Comparison of ENCODE assay signal across 8 mouse cellular contexts in genomic region chr15:103085831-103086671, GRCm38 (mm10).
DNase-seq lines count a peak whose midpoint lies in the region; ATAC-seq and TF ChIP-seq lines count a peak whose summit lies in the region.

No protein-coding gene starts in this region.

- peak overlapping the region; percentile 26 for H3K4me3 ChIP-seq in lung, embryonic 14.5 days (ENCODE audit: low read depth, low read length)
- H3K4me3 ChIP-seq in lung, adult 2 months (replicated peaks; ENCODE audit: extremely low read depth, low read depth, low read length) = no peak overlapping the region
- H3K4me3 ChIP-seq in embryonic facial prominence, embryonic 10.5 days = peak overlapping the region; percentile 42
- peak overlapping the region; percentile 41 for H3K4me3 ChIP-seq in limb, embryonic 13.5 days
- H3K4me3 ChIP-seq in neural tube, embryonic 12.5 days = peak overlapping the region; percentile 32
- no peak overlapping the region for H3K4me3 ChIP-seq in thymus, adult 2 months (ENCODE audit: control insufficient read depth, insufficient read depth, low read length)

- H3K4me2 ChIP-seq in lung, embryonic 14.5 days = peak overlapping the region; percentile 54
- peak overlapping the region; percentile 75 for H3K4me2 ChIP-seq in limb, embryonic 13.5 days (replicated peaks)
- H3K4me2 ChIP-seq in neural tube, embryonic 12.5 days (replicated peaks) = peak overlapping the region; percentile 73

- no peak; the same call in 1 of the 2 replicates for ATAC-seq in lung, embryonic 14.5 days (ENCODE audit: insufficient read depth)
- ATAC-seq in limb, embryonic 13.5 days (ENCODE audit: low FRiP score, low read depth) = peak; percentile 51; the same call in 1 of the 2 replicates
- ATAC-seq in neural tube, embryonic 12.5 days (ENCODE audit: low FRiP score, low read depth) = peak; percentile 69

- H3K36me3 ChIP-seq in lung, embryonic 14.5 days (ENCODE audit: insufficient read depth) = no peaks in the 10 kb centered on the region
- H3K36me3 ChIP-seq in embryonic facial prominence, embryonic 10.5 days (replicated peaks) = no peaks in the 10 kb centered on the region
- H3K36me3 ChIP-seq in limb, embryonic 13.5 days = no peaks in the 10 kb centered on the region
- peaks cover 3% of the 10 kb centered on the region; the same call in 1 of the 2 replicates for H3K36me3 ChIP-seq in neural tube, embryonic 12.5 days
- H3K36me3 ChIP-seq in thymus, adult 2 months (ENCODE audit: control insufficient read depth, insufficient read depth, low read length) = no peaks in the 10 kb centered on the region

- no peak for TF ChIP-seq CTCF in lung, embryonic 14.5 days (IDR thresholded peaks at IDR 0.05; ENCODE audit: low read depth)
- no peak for TF ChIP-seq CTCF in lung, adult 2 months (IDR thresholded peaks at IDR 0.05; ENCODE audit: insufficient read depth, low read length)
- no peak for TF ChIP-seq CTCF in thymus, adult 2 months (IDR thresholded peaks at IDR 0.05; ENCODE audit: borderline replicate concordance, control insufficient read depth, extremely low read depth, insufficient read depth, low read length, poor library complexity)

- no peak overlapping the region for H3K27ac ChIP-seq in lung, embryonic 14.5 days (ENCODE audit: low read depth)
- no peak overlapping the region for H3K27ac ChIP-seq in embryonic facial prominence, embryonic 10.5 days (replicated peaks)
- H3K27ac ChIP-seq in limb, embryonic 13.5 days = no peak overlapping the region
- H3K27ac ChIP-seq in neural tube, embryonic 12.5 days = peak overlapping the region; percentile 90
- no peak overlapping the region for H3K27ac ChIP-seq in thymus, adult 2 months (ENCODE audit: control insufficient read depth, insufficient read depth, low read length)

- WGBS in lung, embryonic 14.5 days = 2% methylated on average over 61 of the region's 61 CpGs
- WGBS in lung, adult 2 months = 3% methylated on average over 61 of the region's 61 CpGs
- under 1% methylated on average over 61 of the region's 61 CpGs for whole genome bisulfite sequencing in embryonic facial prominence, embryonic 10.5 days
- WGBS in limb, embryonic 13.5 days = 1% methylated on average over 61 of the region's 61 CpGs
- 3% methylated on average over 61 of the region's 61 CpGs for WGBS in neural tube, embryonic 12.5 days
- WGBS in thymus, adult 2 months = 9% methylated on average over 61 of the region's 61 CpGs

- peak; percentile 49 for DNase-seq in lung, embryonic 14.5 days
- DNase-seq in lung, adult 2 months = no peak
- DNase-seq in embryonic facial prominence, embryonic 10.5 days (ENCODE audit: low spot score) = peak; percentile 56
- DNase-seq in heart, postnatal 4 days = peak; percentile 54
- DNase-seq in thymus, adult 2 months = no peak
- no peak for DNase-seq in spleen, adult 12 weeks (ENCODE audit: low spot score)

- H3K9ac ChIP-seq in lung, embryonic 14.5 days = no peak overlapping the region
- H3K9ac ChIP-seq in limb, embryonic 13.5 days = peak overlapping the region; percentile 53; the same call in 1 of the 2 replicates
- H3K9ac ChIP-seq in neural tube, embryonic 12.5 days = peak overlapping the region; percentile 65

- H3K27me3 ChIP-seq in lung, embryonic 14.5 days (ENCODE audit: insufficient read depth, low read length) = peaks cover 66% of the 10 kb centered on the region
- peaks cover 100% of the 10 kb centered on the region for H3K27me3 ChIP-seq in embryonic facial prominence, embryonic 10.5 days (replicated peaks; ENCODE audit: low read depth, poor library complexity, severe bottlenecking)
- peaks cover 99% of the 10 kb centered on the region for H3K27me3 ChIP-seq in limb, embryonic 13.5 days
- H3K27me3 ChIP-seq in neural tube, embryonic 12.5 days (replicated peaks) = no peaks in the 10 kb centered on the region
- peaks cover 3% of the 10 kb centered on the region; the same call in 1 of the 2 replicates for H3K27me3 ChIP-seq in thymus, adult 2 months (ENCODE audit: control insufficient read depth, insufficient read depth, low read length)

- 0 out of 2 replicates have a peak, but pooled peaks cover 4% of the 10 kb centered on the region for H3K4me1 ChIP-seq in lung, embryonic 14.5 days (ENCODE audit: insufficient read depth)
- H3K4me1 ChIP-seq in lung, adult 2 months (ENCODE audit: control insufficient read depth, insufficient read depth, low read length) = no peaks in the 10 kb centered on the region
- H3K4me1 ChIP-seq in embryonic facial prominence, embryonic 10.5 days = peaks cover 12% of the 10 kb centered on the region
- peaks cover 42% of the 10 kb centered on the region for H3K4me1 ChIP-seq in limb, embryonic 13.5 days
- peaks cover 69% of the 10 kb centered on the region for H3K4me1 ChIP-seq in neural tube, embryonic 12.5 days
- no peaks in the 10 kb centered on the region for H3K4me1 ChIP-seq in thymus, adult 2 months (replicated peaks; ENCODE audit: control insufficient read depth, insufficient read depth, low read length)

- H3K9me3 ChIP-seq in lung, embryonic 14.5 days (ENCODE audit: low read depth, low read length) = no peaks in the 10 kb centered on the region
- H3K9me3 ChIP-seq in embryonic facial prominence, embryonic 10.5 days = no peaks in the 10 kb centered on the region
- no peaks in the 10 kb centered on the region for H3K9me3 ChIP-seq in limb, embryonic 13.5 days
- H3K9me3 ChIP-seq in neural tube, embryonic 12.5 days = no peaks in the 10 kb centered on the region

- no peak for TF ChIP-seq POLR2A in lung, adult 2 months (IDR thresholded peaks at IDR 0.05; ENCODE audit: borderline replicate concordance, extremely low read depth, low read depth, low read length)
- no peak for TF ChIP-seq POLR2A in thymus, adult 2 months (IDR thresholded peaks at IDR 0.05; ENCODE audit: control insufficient read depth, extremely low read depth, insufficient read depth, low read length, poor library complexity)

Comparison
In these comparisons a context has a peak if more than half of its experiments do, and no peak if none do; other contexts are left out.
1. DNase-seq: peak in lung, embryonic 14.5 days (single experiment), embryonic facial prominence, embryonic 10.5 days (single experiment) and heart, postnatal 4 days (single experiment); none in lung, adult 2 months (single experiment), thymus, adult 2 months (single experiment) and spleen, adult 12 weeks (single experiment).
2. H3K4me3 ChIP-seq: peak in lung, embryonic 14.5 days (single experiment), embryonic facial prominence, embryonic 10.5 days (single experiment), limb, embryonic 13.5 days (single experiment) and neural tube, embryonic 12.5 days (single experiment); none in lung, adult 2 months (single experiment) and thymus, adult 2 months (single experiment).
3. Peak in every context shown above with its lines, with median percentiles within 50 percentile points of each other: H3K4me2 ChIP-seq.